Comparison of ENCODE assay signal across 10 mouse cellular contexts in the genomic region with DNA sequence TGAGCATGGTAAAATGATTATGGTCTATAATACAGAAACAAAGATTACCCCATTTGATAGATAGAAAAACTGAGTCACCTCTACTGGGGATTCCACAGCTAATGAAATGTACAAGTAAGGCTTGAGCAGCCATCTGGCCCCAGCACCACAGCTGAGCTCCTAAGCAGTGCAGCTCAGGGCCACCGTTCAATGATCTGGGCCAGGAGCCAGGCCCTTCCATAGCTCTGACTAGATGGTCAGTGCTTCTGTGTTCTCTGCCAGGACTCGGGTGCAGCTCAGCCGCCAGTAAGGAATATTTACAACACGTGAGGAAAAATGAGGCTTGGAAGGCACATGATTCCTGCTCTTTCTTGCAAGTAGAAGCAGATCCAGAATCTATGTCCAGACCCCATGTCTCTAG. TPM values are rescaled to one million over a fixed set of nuclear protein-coding genes. Genes with fewer than 3 reads are reported as not detected.
DNase-seq lines count a peak whose midpoint lies in the region; ATAC-seq and TF ChIP-seq lines count a peak whose summit lies in the region.
"Had no signal": no experiment of that assay in that cellular context is flagged by ENCODE, and none has a peak within 500 bp of the region (broad histone marks: within the 10 kb centered on the region; RNA-seq: fewer than 3 reads in every experiment).

No protein-coding gene starts in this region.

- no peak overlapping the region for H3K4me3 ChIP-seq in heart, embryonic 11.5 days (ENCODE audit: low read depth, low read length)
- no peak overlapping the region for H3K4me3 ChIP-seq in midbrain, postnatal 0 days (ENCODE audit: low read depth, low read length)
- H3K4me3 ChIP-seq in midbrain, embryonic 16.5 days (ENCODE audit: low read depth, low read length) = no peak overlapping the region
- H3K4me3 ChIP-seq in brown adipose tissue, adult 24 weeks (ENCODE audit: insufficient read depth, low read depth, low read length) = no peak overlapping the region
- no peak overlapping the region for H3K4me3 ChIP-seq in small intestine, adult 2 months (ENCODE audit: low read depth, low read length)
- H3K4me3 ChIP-seq: hindbrain, embryonic 15.5 days had no signal

- H3K9ac ChIP-seq in heart, embryonic 11.5 days (ENCODE audit: low read depth, low read length) = no peak overlapping the region
- H3K9ac ChIP-seq in midbrain, postnatal 0 days (replicated peaks; ENCODE audit: low read length, poor library complexity, severe bottlenecking) = no peak overlapping the region
- no peak overlapping the region for H3K9ac ChIP-seq in midbrain, embryonic 16.5 days (ENCODE audit: low read depth, low read length)
- H3K9ac ChIP-seq: hindbrain, embryonic 15.5 days had no signal

- TF ChIP-seq CTCF in midbrain, postnatal 0 days (IDR thresholded peaks at IDR 0.05) = no peak
- TF ChIP-seq CTCF in small intestine, adult 2 months (IDR thresholded peaks at IDR 0.05; ENCODE audit: extremely low read depth, insufficient read length, insufficient replicate concordance, low read depth, low read length) = no peak

- WGBS in heart, embryonic 11.5 days (ENCODE audit: insufficient replicate concordance) = 87% methylated on average over 4 of the region's 4 CpGs
- WGBS in midbrain, postnatal 0 days = 82% methylated on average over 4 of the region's 4 CpGs
- WGBS in midbrain, embryonic 16.5 days = 86% methylated on average over 4 of the region's 4 CpGs
- 16% methylated on average over 4 of the region's 4 CpGs for WGBS in small intestine, adult 2 months

- peak; percentile 46 to 57 for DNase-seq in heart, adult 18-20 months
- peak; percentile 39 for DNase-seq in midbrain, postnatal 0 days (ENCODE audit: low spot score)
- DNase-seq in spleen, postnatal 4 days (ENCODE audit: low spot score in 2 of 2) = no peak
- DNase-seq in gastrocnemius, postnatal 4 days (ENCODE audit: low spot score in 2 of 2) = no peak
- DNase-seq: midbrain, embryonic 14.5 days had no signal

- no peaks in the 10 kb centered on the region for H3K4me1 ChIP-seq in heart, embryonic 11.5 days (ENCODE audit: control insufficient read depth, insufficient read depth, low read length)
- H3K4me1 ChIP-seq in midbrain, postnatal 0 days (ENCODE audit: insufficient read depth, low read length) = no peaks in the 10 kb centered on the region
- H3K4me1 ChIP-seq in midbrain, embryonic 16.5 days (ENCODE audit: control insufficient read depth, insufficient read depth, low read length) = no peaks in the 10 kb centered on the region
- no peaks in the 10 kb centered on the region for H3K4me1 ChIP-seq in brown adipose tissue, adult 24 weeks (ENCODE audit: control insufficient read depth, insufficient read depth, insufficient read length, low read length)
- H3K4me1 ChIP-seq in small intestine, adult 2 months (ENCODE audit: control insufficient read depth, insufficient read depth, insufficient read length, low read length) = peaks cover 30% of the 10 kb centered on the region; the same call in 1 of the 2 replicates
- H3K4me1 ChIP-seq: hindbrain, embryonic 15.5 days had no signal

- no peak for TF ChIP-seq POLR2A in small intestine, adult 2 months (IDR thresholded peaks at IDR 0.05; ENCODE audit: low read depth, low read length)

- no peak for ATAC-seq in heart, embryonic 11.5 days (replicated peaks; ENCODE audit: insufficient number of reproducible peaks, low FRiP score, low TSS enrichment)
- no peak for ATAC-seq in midbrain, postnatal 0 days (ENCODE audit: low FRiP score)
- ATAC-seq in midbrain, embryonic 16.5 days = no peak

- no peaks in the 10 kb centered on the region for H3K9me3 ChIP-seq in heart, embryonic 11.5 days (replicated peaks; ENCODE audit: control insufficient read depth, low read length)
- no peaks in the 10 kb centered on the region for H3K9me3 ChIP-seq in midbrain, postnatal 0 days (ENCODE audit: low read length)
- H3K9me3 ChIP-seq in midbrain, embryonic 16.5 days (replicated peaks; ENCODE audit: control insufficient read depth, low read length, poor library complexity, severe bottlenecking) = no peaks in the 10 kb centered on the region
- H3K9me3 ChIP-seq: hindbrain, embryonic 15.5 days had no signal

- no peak overlapping the region for H3K4me2 ChIP-seq in heart, embryonic 11.5 days
- no peak overlapping the region for H3K4me2 ChIP-seq in midbrain, postnatal 0 days (ENCODE audit: low read depth, low read length, poor library complexity, severe bottlenecking)
- H3K4me2 ChIP-seq in midbrain, embryonic 16.5 days (ENCODE audit: low read length) = no peak overlapping the region
- H3K4me2 ChIP-seq: hindbrain, embryonic 15.5 days had no signal

- no peak overlapping the region for H3K27ac ChIP-seq in heart, embryonic 11.5 days (ENCODE audit: low read depth, low read length)
- H3K27ac ChIP-seq in midbrain, postnatal 0 days (ENCODE audit: low read depth, low read length) = no peak overlapping the region
- H3K27ac ChIP-seq in midbrain, embryonic 16.5 days (ENCODE audit: low read length) = no peak overlapping the region
- H3K27ac ChIP-seq in brown adipose tissue, adult 24 weeks (replicated peaks; ENCODE audit: low read depth, low read length) = peak overlapping the region; percentile 49
- H3K27ac ChIP-seq in small intestine, adult 2 months (ENCODE audit: insufficient read depth, low read depth, low read length) = peak overlapping the region; percentile 48; the same call in 1 of the 2 replicates
- H3K27ac ChIP-seq: hindbrain, embryonic 15.5 days had no signal

- H3K36me3 ChIP-seq in heart, embryonic 11.5 days (ENCODE audit: control insufficient read depth, insufficient read depth, low read length) = no peaks in the 10 kb centered on the region
- no peaks in the 10 kb centered on the region for H3K36me3 ChIP-seq in midbrain, postnatal 0 days (ENCODE audit: insufficient read depth, low read length)
- no peaks in the 10 kb centered on the region for H3K36me3 ChIP-seq in midbrain, embryonic 16.5 days (ENCODE audit: control insufficient read depth, insufficient read depth, low read length)
- peaks cover 4% of the 10 kb centered on the region; the same call in 1 of the 2 replicates for H3K36me3 ChIP-seq in small intestine, adult 2 months (ENCODE audit: control insufficient read depth, insufficient read depth, low read length)
- H3K36me3 ChIP-seq: hindbrain, embryonic 15.5 days had no signal

- no peaks in the 10 kb centered on the region for H3K27me3 ChIP-seq in heart, embryonic 11.5 days (ENCODE audit: control insufficient read depth, insufficient read depth, low read length)
- no peaks in the 10 kb centered on the region for H3K27me3 ChIP-seq in midbrain, postnatal 0 days (ENCODE audit: insufficient read depth, low read length)
- no peaks in the 10 kb centered on the region for H3K27me3 ChIP-seq in midbrain, embryonic 16.5 days (ENCODE audit: control insufficient read depth, insufficient read depth, low read depth, low read length)
- no peaks in the 10 kb centered on the region for H3K27me3 ChIP-seq in small intestine, adult 2 months (ENCODE audit: control insufficient read depth, insufficient read depth, low read length)
- H3K27me3 ChIP-seq: hindbrain, embryonic 15.5 days had no signal

RNA-seq across cellular contexts. Expression of a gene that starts 6.9 kb away (rescaled TPM):
- 1 to 10 TPM in 1 of 2 experiments, under 1 TPM in 1; 0.50 to 3.3 TPM for total RNA-seq in heart, adult 18-20 months (2021)
- polyA plus RNA-seq in heart, embryonic 11.5 days (2014; fragmentation: Nextera tagmentation; extraction: Ambion mirVana) = not detected in 2 replicates
- 0.19 TPM in 1 of 2 replicates, not detected in the other for total RNA-seq in midbrain, postnatal 0 days (2014; rRNA removed)
- polyA plus RNA-seq in midbrain, postnatal 0 days (2015; fragmentation: Nextera tagmentation; extraction: Ambion mirVana) = not detected in 2 replicates
- not detected in 2 replicates for polyA plus RNA-seq in midbrain, embryonic 16.5 days (2015; fragmentation: Nextera tagmentation; extraction: Ambion mirVana)
- polyA plus RNA-seq in brown adipose tissue, adult 24 weeks (2012; ENCODE audit: insufficient read depth, insufficient read length, missing spikeins) = 56.1 and 58.5 TPM in 2 replicates
- 4.5 and 40.8 TPM in 2 replicates for polyA plus RNA-seq in small intestine, adult 2 months (2012; rRNA removed)
- under 1 TPM; 0.23 to 0.32 TPM for total RNA-seq in gastrocnemius, postnatal 4 days (2021)
- polyA plus RNA-seq: hindbrain, embryonic 15.5 days; midbrain, embryonic 14.5 days had no signal

RNA-seq across cellular contexts. Expression of a gene that starts 43.3 kb away (rescaled TPM):
- total RNA-seq in heart, adult 18-20 months (2021) = under 1 TPM; 0.67 to 0.97 TPM
- 0.65 TPM in 1 of 2 replicates, not detected in the other for polyA plus RNA-seq in heart, embryonic 11.5 days (2014; fragmentation: Nextera tagmentation; extraction: Ambion mirVana)
- total RNA-seq in midbrain, postnatal 0 days (2014; rRNA removed) = not detected in 2 replicates
- polyA plus RNA-seq in midbrain, postnatal 0 days (2015; fragmentation: Nextera tagmentation; extraction: Ambion mirVana) = not detected in 2 replicates
- not detected in 2 replicates for polyA plus RNA-seq in midbrain, embryonic 16.5 days (2015; fragmentation: Nextera tagmentation; extraction: Ambion mirVana)
- not detected in 2 replicates for polyA plus RNA-seq in brown adipose tissue, adult 24 weeks (2012; ENCODE audit: insufficient read depth, insufficient read length, missing spikeins)
- polyA plus RNA-seq in small intestine, adult 2 months (2012; rRNA removed) = 1.9 and 4.0 TPM in 2 replicates
- under 1 TPM in 1 of 2 experiments, not detected in 1; 0.18 TPM for total RNA-seq in gastrocnemius, postnatal 4 days (2021)
- polyA plus RNA-seq: hindbrain, embryonic 15.5 days; midbrain, embryonic 14.5 days had no signal

Comparison
In these comparisons a context has a peak if more than half of its experiments do, and no peak if none do; other contexts are left out.
1. DNase-seq: peak in heart, adult 18-20 months (2 of 2) and midbrain, postnatal 0 days (single experiment); none in spleen, postnatal 4 days (0 of 2) and gastrocnemius, postnatal 4 days (0 of 2).
2. H3K27ac ChIP-seq: peak in brown adipose tissue, adult 24 weeks (single experiment) and small intestine, adult 2 months (single experiment); none in heart, embryonic 11.5 days (single experiment), midbrain, postnatal 0 days (single experiment) and midbrain, embryonic 16.5 days (single experiment).